Mouse (Mus musculus) urinary bladder, adult 2 months (tissue): ENCODE measurements around the gene Tmem88. TPM values are rescaled to one million over a fixed set of nuclear protein-coding genes. Genes with fewer than 3 reads are reported as not detected.

ENCODE experiments used
- DNase-seq: peaks from one replicate; pipeline ENCODE4 v3.0.0; 2022; ENCODE audit warnings: low spot score
- polyA plus RNA-seq: library from polyadenylated mRNA; depleted of rRNA; stranded (reverse); fragments of >200 nt; gene quantifications from 2 replicates; pipeline ENCODE4 v1.2.3, GENCODE M21; 2012

The Tmem88 gene
- polyA plus RNA-seq, 1 experiment = 11.5 TPM

DNA sequence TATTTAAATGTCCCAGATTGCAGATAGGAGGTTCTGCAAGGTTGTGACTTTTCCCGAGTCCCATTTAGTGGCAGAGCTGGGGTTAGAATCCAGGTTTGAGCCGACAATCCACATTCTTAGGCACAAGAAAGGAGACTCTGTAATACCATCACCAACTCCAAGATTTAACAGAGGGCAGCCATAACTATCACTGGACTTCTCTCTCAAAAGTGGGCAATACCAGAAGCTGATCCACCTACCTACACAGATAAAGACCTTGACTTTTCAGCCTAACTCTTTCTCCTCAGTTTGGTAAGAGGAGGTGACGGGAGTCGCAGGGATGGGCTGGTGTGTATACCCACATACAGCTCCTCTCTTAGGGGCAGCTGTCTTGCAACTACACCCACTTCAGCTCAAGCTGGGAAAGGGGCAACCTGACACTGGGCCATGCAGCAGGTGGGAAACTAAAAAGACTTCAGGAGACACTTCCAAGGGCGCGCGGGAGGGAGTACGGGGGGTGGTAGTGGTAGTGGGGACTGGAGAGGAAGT, 19.0 kb upstream of the Tmem88 start:
- no peak for DNase-seq

DNA sequence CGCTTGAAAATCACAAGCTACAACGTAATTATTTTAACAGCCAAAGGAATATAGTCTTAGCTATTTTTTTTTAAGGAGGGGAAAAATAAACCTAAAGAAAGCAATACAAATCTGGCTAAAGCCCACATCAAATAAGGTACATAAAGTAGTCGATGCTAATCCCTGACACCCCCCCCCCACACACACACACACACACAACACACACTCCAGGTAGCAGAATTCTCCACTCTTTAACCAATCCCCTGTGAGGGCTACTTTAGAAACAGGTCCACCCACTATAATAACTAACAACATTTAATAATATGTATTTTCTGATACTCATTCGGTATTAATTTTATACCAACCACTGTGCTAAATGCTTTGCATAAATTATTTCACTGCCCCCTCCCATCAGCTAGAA, 18.5 kb upstream of the Tmem88 start:
- DNase-seq = no peak

- DNase-seq = no peak
Measured at GRCm38 (mm10) chr11:69415668-69416451, 17.8 kb upstream of the Tmem88 start.

DNA sequence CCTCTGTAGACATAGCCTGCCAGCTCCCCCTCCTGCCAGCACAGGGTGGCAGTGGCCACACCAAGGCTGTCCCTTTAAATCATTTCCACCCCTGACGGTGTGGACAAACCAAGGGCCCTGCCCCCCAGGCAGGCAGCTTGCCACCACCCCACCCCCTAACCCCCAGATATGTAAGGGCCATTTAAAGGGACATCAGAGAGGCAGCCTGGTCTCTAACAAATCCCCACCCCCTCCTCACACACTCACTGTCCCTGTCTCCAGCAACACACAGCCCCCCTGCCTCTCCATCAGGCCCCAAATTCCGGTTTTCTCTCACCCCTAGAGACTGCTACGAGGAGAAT, 17.3 kb upstream of the Tmem88 start:
- DNase-seq = no peak

- DNase-seq = no peak
Measured at GRCm38 (mm10) chr11:69414421-69415326, 16.6 kb upstream of the Tmem88 start.

- DNase-seq = peak; percentile 55
Measured at GRCm38 (mm10) chr11:69413221-69414181, 15.5 kb upstream of the Tmem88 start, which contains the start of gene Kdm6b. Gene Kdm6b (minus strand): TSS chr11:69413675.

- DNase-seq = no peak
Measured at GRCm38 (mm10) chr11:69412548-69412947, 14.5 kb upstream of the Tmem88 start.

DNA sequence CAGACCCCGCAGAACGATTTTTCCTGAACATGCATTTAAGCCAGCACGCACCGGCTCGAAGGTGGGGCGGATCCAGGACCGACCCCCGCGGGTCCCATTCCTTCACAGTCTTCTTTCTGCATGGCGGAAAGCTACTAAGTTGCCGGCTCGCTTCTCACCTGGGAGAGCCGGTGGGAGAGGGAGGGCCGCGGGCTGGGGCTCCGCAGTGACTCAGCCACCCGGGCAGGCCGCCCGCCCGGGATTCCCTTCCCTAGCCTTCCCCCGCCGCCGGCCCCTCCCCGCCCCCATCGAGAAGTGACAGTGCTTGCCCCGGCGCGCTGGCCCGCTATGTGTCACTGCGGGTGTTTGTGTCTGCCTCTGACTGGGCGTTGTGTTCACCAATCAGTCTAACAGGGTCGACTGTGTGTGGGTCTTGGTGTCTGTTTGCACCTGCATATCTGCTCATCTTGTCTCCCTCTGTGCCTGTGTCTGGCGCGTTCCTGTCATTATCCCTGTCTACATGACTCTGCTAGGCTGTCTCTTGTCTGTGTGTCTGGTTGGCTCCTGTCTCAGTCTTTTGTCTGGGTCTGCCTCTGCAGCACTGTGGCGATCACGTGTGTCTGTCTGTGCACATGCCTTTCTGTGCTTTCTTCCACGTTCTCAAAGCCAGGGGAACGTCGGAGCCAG, 13.6 kb upstream of the Tmem88 start:
- peak; percentile 70 for DNase-seq

DNA sequence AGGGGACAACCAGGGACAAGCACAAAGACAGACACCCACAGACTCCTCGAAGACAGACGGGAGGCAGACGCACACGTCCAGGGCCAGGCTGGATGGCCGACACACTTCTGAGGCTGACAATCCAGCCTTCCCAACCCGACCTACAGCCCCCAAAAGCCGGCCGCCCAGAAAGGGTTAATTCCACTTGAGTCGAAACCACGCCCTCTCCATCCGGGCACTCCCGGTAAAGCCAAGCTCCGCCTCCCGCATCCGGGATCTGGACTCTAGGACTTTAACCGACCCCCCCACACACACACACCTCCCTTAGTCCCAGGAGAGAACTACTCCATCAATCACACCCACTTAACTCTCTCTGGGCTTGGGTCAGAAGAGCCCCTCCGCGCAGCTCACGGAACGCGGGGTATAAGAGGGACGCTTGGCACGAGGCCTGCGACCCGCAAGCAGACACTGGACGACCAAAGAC, 13.1 kb upstream of the Tmem88 start:
- DNase-seq = peak; percentile 82

- no peak for DNase-seq
Measured at GRCm38 (mm10) chr11:69410310-69411072, 12.5 kb upstream of the Tmem88 start.

GRCm38 (mm10) chr11:69410045-69410309, 11.9 kb upstream of the Tmem88 start:
- no peak for DNase-seq

- peak; percentile 75 for DNase-seq
Measured at GRCm38 (mm10) chr11:69409378-69410044, 11.5 kb upstream of the Tmem88 start.

GRCm38 (mm10) chr11:69408541-69409377, 10.7 kb upstream of the Tmem88 start:
- peak; percentile 65 for DNase-seq

- no peak for DNase-seq
Measured at GRCm38 (mm10) chr11:69407724-69408004, 9.6 kb upstream of the Tmem88 start.

DNA sequence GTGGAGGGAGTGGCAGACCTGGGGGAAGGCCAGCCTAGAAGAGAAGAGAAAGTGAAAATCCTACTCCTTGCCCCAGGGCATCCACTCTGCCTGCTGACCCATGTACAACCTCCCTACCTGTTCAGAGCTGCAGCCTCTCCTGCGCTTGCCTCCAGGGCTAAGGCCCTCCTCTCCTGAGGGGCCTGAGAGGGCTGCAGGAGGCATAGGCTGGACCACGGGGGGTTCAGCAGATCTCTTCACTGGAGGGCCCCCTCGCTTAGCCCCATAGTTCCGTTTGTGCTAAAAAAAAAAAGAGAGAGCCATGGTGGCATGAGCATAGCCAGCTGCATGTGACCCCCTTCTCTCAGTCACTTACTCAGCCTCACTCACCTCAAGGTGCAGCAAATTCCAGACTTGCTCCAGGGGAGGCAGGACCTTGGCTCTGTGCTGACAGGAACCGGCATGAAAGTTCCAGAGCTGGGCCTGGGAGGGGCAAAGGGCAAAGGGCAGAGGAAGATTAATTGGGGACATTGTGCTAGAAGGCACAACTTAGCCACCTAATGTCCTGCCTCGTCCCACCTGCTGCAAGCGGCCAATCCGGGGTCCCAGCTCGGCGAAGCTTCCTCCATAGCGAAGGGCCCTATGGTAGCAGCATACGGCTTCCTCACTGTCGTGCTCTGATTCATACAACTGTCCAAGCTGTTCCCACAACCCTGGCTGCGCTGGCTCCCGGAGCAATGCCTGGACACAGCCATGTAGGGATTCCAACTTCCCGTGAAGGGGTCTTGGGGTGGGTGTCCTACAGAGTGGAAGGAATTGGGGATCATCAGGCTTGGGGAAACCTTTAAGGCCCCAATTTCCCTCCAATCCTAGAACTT, 9.1 kb upstream of the Tmem88 start:
- DNase-seq = no peak

GRCm38 (mm10) chr11:69406282-69406681, 8.2 kb upstream of the Tmem88 start:
- DNase-seq = no peak

- DNase-seq = no peak
Measured at GRCm38 (mm10) chr11:69405397-69406200, 7.6 kb upstream of the Tmem88 start.
